Mouse (Mus musculus): Measurements from ENCODE around the gene Akap8.

DNA sequence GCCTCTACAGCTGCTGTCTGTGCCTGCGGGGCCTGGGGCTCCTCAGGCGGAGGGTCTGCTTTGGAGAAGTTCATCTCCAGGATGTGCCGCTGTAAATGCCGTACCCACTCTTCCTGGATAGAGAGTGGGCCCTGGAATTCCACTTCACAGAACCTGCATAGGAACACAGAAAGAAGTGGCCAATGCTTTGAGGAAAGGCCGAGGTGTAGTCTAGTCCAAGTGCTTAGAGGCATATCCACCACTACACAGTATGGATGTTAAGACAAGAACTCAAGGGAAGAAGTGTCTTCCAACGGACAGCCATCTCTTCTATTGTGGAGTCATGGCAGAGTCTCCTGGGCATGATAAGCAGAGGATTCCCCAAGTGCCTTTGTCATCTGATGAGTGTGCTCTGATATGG, 34.0 kb upstream of the Akap8 start:
- TF ChIP-seq ZMIZ1 (IDR thresholded peaks at IDR 0.05; ENCODE audit: low read depth, low read length) (no peak), CTCF (IDR thresholded peaks at IDR 0.05 in 2 of 3, conservative IDR thresholded peaks at IDR 0.05 in 1 of 3; ENCODE audit: control insufficient read depth in 1 of 3, insufficient read depth in 1 of 3, low read depth in 2 of 3, low read length in 3 of 3, poor library complexity in 1 of 3, severe bottlenecking in 1 of 3) (no peak)
